Mouse (Mus musculus) layer of hippocampus, adult 18-20 months (tissue): ENCODE measurements around the gene Chchd4. TPM values are rescaled to one million over a fixed set of nuclear protein-coding genes. Genes with fewer than 3 reads are reported as not detected.

Source experiments
- DNase-seq, 2 experiments: peaks; one replicate each; pipeline ENCODE4 v3.0.0; 2022; ENCODE audit warnings: low spot score in 2 of 2
- long read RNA-seq: library from polyadenylated mRNA; stranded (forward); transcript quantifications from one replicate; pipeline ENCODE4 v2.0.0, GENCODE M21; 2021
- total RNA-seq, 2 experiments: library from RNA; stranded (reverse); gene quantifications; 2 replicates each; pipeline ENCODE4 v1.2.3; 2021

Chchd4 gene
- total RNA-seq: 10 to 100 TPM; 19.9 to 21.6 TPM
- long read RNA-seq, transcript Chchd4-201 (3 exons, 3,472 nt): major isoform, 45 of 125 reads
- long read RNA-seq, partial matches to known transcripts: 2 of 125 reads
- long read RNA-seq, other reads (novel, unspliced or antisense): 78 of 125 reads

DNA sequence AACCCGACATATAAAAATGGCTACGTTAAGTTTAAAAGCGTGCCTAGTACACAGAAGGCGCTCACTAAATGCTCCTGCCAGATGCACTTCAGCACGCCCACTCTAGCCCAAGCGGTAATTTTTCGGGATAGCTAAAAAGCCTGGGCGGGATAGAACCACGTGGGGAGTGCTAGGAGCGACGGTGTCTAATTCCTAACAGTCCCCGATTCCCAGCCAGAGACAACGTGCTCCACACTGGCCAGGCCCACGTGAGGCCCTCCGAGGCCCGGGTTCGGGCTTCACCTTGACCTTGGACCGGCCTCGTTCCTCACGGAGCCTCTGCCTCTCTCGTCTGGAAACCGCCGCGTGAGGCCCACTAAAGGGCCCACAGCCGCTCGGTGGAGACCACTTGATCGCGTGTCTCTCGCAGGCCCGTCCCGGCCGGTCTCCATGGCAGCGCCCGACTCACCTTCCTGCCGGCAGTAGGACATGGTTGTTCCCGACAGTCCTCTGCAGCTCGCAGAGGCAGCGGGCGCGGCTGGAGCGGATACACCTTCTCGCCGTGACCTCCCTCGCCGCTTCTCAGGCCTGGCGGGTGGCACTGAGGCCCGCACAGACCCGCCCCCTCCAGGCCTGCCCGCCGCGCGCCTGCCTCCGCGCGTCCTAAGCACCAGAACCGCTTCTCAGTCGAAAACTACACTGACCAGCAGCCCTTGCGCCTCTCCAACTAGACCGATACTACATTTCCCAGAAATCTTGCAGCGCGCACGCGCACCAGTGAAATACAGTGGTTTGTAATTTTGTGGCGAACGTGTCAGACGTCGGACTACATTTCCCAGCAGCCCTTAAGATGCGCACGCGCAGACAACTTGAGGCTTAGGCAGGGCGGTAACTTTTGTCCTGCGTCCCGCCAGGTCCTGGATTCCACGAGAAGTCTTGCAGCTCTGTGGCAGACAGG, at the start of gene Chchd4, which contains the start of gene Tmem43:
Gene Chchd4 (minus strand): TSS at position 679 of the 937 bp plus-strand sequence.
Gene Tmem43 (plus strand): TSS at position 836 of the 937 bp plus-strand sequence.
- peak; percentile 98 to 100 for DNase-seq

DNA sequence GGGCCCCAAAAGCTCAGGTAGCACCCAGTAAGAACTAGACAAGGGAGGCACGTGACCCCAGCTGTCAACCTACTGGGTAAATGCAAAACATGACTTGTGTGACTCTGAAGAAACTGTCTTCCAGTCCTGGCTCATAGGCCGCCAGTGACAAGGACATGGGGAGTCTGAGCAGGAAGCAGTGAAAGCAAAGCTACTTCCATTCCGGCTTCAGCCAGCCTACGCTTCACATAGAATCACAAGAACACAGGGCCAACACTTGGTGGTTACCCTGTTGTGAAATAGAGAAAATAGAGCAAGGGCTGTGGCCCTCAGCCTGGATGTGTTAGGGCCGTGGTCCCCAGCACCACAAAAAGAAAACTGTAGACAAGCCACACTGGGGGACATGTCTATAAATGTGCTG, 49.5 kb upstream of the Chchd4 start:
- no peak for DNase-seq

DNA sequence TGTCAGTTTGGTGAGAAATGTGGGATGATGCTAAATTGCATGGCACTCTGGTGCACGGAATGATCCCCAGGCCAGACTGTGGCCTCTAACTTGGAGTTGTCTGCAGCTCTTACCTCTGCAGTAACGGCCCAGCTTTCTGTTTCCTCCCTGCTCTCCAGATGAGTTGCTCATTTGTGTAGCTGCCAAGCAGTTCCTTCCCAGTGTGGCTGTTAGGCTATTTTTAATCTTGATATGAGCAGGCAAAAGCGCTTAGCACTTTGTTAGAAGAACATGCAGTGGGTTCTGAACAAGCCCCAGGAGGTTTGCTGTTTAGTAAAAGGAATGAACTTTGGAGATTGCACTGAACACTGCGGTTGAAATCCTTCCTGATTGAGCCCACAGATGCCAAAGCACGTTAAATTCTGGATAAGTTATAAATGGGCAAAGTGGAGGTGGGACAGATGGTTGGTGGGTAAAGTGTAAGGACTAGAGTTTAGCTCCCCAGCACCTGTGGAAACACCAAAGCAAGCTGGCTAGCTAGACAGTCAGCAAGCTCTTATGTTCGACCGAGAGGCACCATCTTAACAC, 45.2 kb upstream of the Chchd4 start:
- peak in 1 of 2 experiments; percentile 25 for DNase-seq

DNA sequence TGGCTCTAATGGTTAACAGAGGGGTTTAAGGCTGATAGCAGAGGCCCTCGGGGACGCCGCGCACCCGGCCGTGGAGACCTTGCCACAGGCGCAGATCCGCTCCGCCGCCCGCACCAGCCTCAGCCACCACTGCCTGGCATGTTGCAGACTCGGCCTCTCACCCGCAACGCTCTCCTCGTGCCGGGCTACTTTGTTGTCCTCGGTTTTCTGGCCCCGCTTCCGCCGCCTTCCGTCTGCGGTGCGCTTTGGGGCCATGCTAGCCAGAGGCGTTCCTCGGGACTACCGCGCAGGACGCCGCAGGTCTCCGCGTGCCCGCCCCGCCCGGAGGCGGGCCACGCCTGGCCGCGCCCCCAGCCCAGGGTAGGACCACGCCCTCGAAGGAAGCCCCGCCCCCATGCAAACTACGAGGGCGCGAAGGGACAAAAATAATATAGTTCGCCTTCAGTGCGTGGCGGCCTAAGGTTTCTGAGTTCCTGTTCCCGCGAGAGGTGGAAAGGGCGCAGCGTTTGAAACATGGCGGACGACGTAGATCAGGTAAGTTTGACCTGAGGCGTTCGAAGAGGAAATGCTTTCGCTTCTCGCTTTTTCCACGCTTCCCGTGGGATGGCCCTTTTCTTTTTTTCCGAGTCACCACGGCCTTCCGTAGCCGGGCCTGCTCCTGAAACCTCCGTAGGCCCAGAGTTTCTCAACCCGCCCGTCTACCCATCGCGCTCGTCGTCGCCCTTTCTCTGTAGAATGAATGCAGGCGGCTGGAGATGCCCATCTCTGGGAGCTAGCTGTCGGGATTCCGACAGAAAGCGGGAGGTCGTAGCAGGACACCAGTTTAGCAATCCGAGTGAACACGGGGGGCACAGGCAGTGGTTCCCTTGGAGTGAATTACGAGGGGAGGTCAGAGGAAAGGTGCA, 42.5 kb upstream of the Chchd4 start, which contains the start of the genes Xpc and Lsm3:
Gene Xpc (minus strand): TSS at position 344 of the 905 bp plus-strand sequence.
Gene Lsm3 (plus strand): TSS at position 384 of the 905 bp plus-strand sequence.
- DNase-seq: peak; percentile 97 to 99

DNA sequence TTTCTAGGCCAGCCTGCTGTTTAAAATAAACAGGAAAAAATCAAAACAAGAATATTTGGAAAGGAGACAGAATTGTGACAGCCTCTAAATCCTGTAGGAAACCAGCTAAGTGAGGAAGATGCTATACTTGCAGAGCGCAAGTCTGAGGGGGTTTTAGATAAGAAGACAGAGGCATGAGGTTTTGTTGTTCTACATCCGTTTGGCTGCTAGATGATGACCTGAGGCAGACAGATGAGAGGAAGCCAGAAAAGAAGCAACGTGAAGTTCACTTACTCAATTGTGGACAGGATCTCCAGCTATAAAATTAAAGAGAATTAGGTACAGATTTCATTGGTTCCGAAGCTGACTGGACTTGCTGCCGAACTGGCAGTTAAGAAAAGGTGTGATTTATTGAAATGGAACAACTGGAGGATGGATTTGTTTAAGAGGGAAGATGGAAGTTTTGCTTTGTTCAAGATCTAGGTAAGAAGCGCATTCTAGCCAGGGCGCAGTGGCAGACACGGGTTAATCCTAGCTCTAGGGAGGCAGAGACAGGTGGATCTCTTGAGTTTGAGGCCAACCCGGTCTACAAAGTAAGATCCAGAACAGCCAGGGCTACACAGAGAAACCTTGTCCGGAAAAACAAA, 41.5 kb upstream of the Chchd4 start:
- DNase-seq: no peak

DNA sequence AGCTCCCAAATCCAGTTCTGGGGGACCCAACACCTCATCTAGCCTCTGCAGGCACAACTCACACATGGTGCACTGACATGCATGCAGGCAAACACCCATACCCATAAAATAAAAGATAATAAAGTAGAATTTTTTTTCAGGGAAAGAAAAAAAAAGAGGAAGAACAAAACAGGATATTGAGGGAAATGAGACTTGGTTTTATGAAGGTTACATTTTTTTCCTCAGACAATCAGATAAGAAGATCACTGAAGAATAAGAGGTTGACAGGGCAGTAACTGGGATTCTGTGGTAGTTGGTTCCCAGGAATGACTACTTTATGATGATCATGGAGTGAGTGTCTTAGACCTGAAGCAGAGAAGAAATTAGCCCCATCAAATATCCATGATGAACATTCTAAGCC, 40.8 kb upstream of the Chchd4 start:
- no peak for DNase-seq

DNA sequence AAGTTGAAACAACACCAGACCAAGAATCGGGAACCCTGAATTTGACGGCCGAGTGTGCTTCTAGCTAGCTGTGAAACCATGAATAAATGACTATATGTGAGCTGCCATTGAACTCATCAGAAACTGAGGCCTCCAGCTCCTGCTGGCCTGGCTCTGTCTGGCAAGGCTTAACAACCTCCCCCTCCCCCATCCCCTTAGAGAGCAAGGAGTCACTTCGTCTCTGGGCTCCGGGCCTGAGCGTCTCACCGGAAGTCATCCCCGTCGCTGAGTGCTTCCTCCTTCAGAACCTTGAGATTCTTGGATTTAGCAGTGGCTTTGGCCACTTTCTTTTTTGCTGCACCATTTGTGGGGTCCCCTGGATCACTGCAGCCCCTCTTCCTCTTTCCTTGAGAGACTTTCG, 36.9 kb upstream of the Chchd4 start:
- DNase-seq: no peak

DNA sequence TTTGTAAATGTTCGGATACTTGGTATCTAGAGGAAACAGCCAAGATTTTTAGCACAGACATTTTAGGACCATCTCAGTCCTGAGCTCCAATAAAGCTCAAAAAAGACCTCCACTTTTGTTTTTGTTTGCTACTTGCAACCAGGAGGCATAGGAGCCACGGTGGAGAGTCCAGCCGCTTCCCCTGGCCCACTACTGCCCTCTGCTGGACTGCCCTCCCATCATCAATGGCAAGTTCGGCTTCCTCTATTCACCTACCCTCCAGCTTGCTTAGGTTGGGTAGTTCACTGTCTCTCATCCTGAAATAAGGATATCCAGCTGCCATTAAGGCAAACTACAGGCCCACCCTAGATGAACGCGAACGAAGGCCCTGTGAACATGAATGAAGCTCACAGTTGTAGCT, 36.0 kb upstream of the Chchd4 start:
- DNase-seq: peak in 1 of 2 experiments; percentile 43

DNA sequence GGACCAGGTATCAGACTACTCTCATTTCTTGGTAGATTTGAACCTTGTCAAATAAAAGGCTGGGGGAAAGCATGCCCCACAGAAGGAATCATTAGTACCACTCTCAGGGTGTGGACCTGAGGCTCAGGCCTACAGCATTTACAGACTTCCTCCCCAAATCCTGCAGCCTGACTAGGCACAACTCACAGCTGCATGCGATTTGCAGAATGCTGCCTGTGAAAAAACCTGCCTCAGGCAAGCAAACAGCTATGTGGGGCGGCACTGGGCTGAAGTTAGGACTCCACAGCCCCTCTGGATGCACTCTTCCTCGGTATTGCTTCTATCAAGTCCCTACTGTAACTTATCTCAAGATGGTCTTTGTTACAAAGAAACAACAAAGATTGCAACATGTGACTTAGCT, 34.7 kb upstream of the Chchd4 start:
- DNase-seq: no peak

DNA sequence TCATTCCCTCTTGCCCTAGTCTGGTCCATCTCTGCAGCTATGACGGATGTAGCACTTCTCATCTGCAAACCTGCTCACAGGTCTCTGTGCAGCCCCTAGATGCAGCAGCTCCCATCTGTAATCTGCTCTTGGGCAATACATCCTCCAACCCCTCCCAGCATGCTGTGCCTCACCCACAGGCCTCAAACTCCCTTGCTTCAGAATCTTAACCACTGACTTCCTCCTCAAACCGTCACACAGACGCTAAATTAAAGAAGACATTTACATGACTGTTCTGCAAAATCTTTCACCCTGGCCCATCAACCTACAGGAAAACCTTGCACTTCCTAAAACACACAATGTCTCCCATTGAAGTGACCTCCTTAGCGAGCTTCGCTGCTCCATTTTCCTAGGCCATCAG, 32.7 kb upstream of the Chchd4 start:
- no peak for DNase-seq

DNA sequence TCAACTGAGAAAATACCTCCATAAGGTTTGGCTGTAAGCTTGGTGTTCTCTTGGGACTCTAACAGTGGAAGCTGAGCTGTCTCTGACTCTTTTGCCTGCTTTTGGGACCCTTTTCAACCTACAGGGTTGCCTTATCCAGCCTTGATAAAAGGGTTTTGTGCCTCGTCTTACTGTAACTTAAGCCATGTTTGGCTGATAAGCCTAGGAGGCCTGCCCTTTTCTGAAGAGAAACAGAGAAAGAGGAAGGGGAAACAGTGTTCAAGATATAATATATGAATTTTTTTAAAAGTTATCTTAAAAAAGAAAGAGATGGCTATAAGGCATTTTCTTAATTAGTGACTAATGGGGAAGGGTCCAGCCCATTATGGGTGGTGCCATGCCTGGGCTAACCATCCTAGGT, 30.0 kb upstream of the Chchd4 start:
- DNase-seq: no peak

DNA sequence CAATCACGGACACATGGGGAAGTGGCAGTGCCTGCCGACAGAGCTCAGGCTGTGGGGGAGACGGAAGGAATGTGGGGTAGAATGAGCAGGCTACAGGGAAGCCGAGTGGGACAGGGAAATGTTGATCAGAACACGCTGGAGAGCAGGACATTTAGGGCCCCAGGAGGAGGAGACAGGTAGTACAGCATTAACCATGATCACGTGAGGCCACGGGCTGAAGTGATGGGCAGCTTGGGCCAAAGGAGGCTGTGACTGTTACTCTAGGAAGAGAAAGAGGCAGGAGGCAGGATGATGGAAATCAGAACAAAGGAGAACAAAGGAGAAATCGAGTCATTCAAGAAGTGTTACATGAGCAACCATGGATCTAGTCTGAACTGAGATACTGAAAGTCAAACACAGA, 21.2 kb upstream of the Chchd4 start:
- no peak for DNase-seq

DNA sequence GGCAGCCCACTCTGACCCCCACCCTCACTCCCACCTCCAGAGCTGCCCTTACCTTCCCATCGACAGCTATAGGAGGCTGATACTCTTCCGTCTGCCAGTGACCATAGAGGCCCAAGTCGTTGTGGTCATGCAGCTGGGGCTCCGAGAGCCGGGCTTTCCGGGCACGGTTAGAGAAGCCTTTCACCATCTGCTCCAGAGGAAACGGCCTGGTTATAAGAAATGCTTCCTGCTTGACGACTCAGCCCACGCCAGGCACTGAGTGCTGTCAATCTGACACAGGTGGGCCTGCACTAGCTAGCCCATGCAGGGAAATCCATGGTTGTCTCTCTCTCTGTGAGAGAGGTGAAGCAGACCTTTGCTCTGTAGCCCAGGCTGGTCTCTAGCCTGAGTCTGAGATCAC, 19.7 kb upstream of the Chchd4 start:
- no peak for DNase-seq

DNA sequence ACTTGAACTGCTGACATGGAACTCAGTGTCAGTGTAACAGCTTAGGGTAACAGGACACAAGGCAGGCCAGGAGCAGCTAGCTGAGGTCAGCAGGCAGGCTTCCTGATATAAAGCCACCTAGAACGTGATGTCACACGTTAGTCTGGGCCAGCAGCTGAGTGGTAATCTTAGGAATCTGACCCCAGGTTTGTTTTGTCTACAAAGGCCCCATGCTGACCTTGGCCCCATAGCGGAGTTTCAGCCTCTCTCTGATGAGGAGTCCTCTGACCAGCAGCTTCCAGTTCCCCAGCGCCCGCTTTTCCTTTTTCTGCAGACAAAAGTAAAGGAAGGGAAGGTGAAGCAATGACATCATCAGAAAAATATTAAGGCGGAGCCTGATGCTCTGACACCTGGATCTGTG, 17.7 kb upstream of the Chchd4 start:
- DNase-seq: no peak

DNA sequence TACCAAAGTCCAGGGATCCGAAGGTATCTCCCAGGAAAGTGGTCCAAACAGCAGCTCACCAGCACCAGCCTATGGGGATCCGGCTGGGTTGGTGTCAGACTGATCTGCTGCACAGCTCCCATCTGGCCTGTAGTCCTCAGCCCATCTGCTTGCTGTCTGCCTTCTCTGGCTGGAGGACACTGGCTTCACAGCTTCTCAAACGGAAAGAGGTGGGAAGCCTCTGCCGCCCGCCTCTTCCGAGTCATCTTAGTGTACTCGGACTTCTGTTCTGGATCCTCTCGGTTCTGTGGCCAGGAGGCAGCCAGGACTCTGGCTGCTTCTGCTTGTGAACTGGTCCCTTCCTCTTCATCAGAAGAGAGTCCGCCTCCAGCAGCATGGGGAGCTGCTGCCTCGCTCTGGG, 16.5 kb upstream of the Chchd4 start:
- DNase-seq: peak; percentile 55 to 72

DNA sequence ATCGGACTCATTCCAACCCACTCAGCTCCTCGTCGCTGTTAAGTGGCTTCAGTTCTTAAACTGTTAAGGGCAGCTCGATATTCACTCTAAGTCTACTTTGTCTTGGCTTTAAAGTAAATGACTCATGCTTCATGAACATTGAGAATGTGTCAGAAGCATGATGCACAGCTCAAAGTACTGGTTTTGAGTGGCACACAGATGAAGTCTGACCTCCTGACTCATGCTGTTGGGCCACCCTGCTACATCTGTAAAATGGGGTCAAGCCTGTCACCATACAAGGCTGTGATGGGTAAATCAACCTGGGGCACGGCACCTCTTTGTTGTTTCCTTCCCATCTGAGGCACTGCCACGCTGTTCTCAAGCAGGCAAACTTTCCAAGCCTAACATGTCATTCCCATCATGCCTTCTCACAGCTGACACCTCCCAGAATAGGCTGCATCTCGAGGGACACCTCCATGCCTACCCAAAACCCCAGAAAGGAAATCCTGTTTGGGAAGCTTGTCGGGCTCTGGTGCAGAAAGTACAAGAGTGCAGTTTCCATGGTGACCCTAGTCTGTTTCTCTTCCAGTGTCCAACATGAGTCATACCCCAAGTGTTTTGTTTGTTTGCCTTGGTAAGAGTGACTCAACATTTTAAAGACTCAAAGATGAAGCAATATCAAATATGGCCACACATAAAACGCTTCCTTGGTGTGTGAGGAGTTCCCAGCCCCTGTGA, 15.3 kb upstream of the Chchd4 start:
- peak in 1 of 2 experiments; percentile 51 for DNase-seq

DNA sequence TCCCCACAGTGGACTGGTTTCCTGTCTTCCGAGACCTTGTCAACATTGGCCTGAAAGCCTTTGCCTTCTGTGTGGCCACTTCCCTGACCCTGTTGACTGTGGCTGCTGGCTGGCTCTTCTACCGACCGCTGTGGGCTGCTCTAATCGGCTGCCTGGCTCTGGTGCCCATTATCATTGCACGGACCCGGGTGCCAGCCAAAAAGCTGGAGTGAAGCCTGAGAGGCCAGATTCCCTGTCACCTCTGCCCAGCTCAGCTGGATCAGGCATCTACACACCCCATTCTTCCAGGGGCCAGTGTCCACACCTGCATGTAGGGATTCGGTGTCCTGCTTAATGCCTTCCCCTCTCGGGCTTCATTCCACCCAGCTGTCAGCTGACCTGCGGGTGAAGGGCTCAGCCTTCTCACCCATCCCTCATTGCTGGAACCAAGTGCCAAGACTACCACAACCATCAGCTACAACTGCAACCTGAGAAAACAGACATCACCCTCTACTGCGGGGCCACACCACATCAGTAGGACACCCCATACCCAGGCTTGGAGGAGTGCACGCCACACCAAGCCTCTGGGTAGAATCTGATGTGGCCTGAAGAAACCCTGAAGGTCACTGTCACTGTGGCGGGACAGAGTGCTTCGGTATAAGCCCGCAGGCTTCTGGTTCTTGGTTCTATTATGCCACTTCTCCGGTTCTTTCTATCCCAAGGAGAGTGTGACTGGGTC, 13.5 kb upstream of the Chchd4 start:
- DNase-seq: no peak

DNA sequence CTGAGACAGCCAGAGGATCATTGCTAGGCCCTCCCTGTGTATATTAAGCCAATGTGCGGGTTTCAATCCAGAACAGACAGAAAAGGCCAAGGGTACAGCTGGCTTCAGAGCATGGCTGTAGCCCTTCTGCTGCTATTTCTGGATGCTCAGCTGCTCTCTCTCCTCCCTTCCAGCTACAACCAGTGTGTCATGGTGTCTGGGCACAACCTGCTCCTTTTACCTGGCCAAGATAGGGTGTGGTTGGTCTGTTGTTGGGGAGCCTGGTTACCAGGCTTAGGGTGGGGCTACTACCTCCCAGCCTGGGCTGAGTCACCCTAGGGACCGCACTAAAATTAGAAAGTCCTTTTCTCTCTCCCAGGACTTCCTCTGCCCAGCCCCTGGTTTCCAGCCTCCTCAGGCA, 10.0 kb upstream of the Chchd4 start:
- DNase-seq: no peak

DNA sequence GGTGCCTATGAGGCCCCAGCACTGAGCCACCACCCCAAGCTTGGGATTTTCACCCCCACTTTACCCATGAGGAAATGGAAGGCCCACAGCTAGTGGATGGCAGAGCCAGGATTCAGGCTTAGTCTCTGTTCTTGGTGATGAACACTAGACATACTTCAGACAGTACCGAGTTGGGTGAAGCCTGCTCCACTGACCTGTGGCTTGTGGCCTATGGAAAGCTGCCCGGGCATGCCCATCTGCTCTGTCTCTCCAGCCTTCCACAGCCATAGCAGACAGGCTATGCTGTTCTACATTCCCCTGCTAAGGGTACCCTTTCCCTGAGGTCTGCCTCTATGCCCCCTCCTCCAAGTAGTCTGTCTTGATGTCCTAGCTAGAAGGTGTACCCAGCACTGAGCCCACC, 3.2 kb upstream of the Chchd4 start:
- no peak for DNase-seq
